Mouse (Mus musculus) liver, postnatal 0 days (tissue): ENCODE results near the gene Spef2.

Experiments
- CTCF ChIP-seq: sonication (generic); IDR thresholded peaks from 2 replicates; pipeline ENCODE4 v1.5.1; 2016; ENCODE audit warnings: antibody characterized with exemption, low read depth
- EP300 ChIP-seq: IDR thresholded peaks from 2 replicates; pipeline ENCODE4 v1.6.1; 2016; ENCODE audit warnings: antibody characterized with exemption, low read depth, mild to moderate bottlenecking

DNA sequence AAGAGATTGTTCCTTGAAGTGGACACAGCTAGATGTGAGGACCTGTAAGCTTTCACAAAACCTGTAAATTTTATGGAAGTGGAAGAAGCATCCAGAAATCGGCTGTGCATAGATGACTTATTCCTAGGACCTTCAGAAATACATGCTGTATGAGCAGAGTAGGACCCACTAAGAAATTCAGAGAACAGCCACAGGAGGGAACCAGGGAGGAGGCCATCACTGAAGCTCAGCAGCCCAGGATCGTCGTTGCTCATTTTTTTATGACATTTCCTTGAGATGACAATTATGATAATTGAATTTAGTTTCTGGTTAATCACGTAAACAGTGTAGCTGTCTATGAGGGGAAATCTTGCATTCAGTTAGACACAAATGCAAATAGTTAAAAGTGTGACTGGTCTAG is 171.4 kb downstream of the Spef2 start:
- TF ChIP-seq CTCF, result peak; percentile 51
- TF ChIP-seq EP300, result no peak
